Mouse (Mus musculus): ENCODE measurements at regions not wholly inside any gene's neighbourhood (a gene's known extent, or its start where the extent isn't known, plus 50 kb on each side); places are given as distances from the start of the nearest gene placed in this dataset.

DNA sequence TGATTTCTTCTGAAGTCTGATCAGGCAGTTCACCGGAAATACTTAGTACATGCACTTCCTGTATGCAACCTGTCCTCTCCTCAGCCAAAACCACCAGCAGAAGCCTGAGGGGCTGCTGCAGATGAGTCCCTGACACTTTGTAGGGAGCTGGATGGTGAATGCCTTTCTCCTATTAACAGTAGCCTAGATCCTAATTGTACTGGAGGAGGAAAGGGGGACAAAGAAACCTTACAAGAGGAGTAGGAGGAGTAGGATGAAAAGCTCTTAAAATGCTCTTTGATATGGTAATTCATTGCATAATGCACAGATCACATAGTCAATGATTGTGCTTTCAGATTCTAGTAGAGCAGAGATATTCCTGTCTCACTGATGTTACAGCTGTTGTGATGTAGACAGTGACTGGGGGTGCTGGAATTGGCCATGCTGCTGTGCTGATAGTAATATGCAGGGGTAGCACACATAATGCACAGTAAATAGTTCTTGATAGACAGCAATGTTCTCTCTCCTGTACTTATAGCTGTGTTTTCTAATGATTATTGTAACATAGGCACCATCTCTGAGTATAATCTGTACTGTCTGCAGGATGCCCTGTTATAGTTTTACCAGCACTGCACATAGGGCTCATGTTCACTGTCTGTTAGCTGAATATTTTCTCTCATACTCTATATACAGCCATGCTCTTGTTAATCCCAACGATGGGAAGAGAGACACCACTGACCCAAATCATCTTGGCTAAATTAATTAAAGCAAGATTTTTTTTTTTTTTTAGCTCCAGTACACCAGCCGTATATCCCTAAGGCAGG, 874.4 kb downstream of the Car8 start:
- TF ChIP-seq CTCF (IDR thresholded peaks at IDR 0.05; ENCODE audit: insufficient read depth, low read length) (no peak), POLR2A (IDR thresholded peaks at IDR 0.05; ENCODE audit: borderline replicate concordance, extremely low read depth, low read depth, low read length) (no peak)

Data from lung, adult 2 months (tissue).